8 mouse cellular contexts compared by ENCODE assay signal in the genomic region with DNA sequence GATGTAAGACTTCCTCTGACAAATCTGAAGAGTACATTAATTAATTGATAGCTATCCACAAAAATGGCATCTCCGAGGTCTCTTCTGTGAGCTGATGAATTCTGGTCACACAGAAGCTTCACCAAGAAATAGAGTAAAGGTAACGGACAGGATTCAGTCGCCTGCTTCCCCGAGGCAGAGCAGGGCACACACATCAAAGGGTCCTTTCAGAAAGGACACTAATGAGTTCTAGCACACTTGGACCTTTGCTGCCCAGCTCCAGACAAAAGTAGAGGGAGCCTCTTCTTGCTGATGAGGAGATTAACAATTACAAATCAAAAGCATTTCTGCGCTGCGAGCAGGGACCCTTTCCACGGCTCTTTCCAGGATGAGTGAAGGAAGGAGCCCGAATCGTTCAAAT.
DNase-seq lines count a peak whose midpoint lies in the region; ATAC-seq lines count a peak whose summit lies in the region.

No protein-coding gene starts in this region.

- no peaks in the 10 kb centered on the region for H3K9me3 ChIP-seq in heart, embryonic 11.5 days (replicated peaks; ENCODE audit: control insufficient read depth, low read length)
- no peaks in the 10 kb centered on the region for H3K9me3 ChIP-seq in lung, embryonic 16.5 days (ENCODE audit: control insufficient read depth, low read length)
- no peaks in the 10 kb centered on the region for H3K9me3 ChIP-seq in intestine, embryonic 16.5 days (ENCODE audit: control insufficient read depth, low read length)
- H3K9me3 ChIP-seq in stomach, embryonic 15.5 days = no peaks in the 10 kb centered on the region

- H3K36me3 ChIP-seq in heart, embryonic 11.5 days (ENCODE audit: control insufficient read depth, insufficient read depth, low read length) = no peaks in the 10 kb centered on the region
- H3K36me3 ChIP-seq in lung, embryonic 16.5 days (ENCODE audit: control insufficient read depth, insufficient read depth, low read length) = no peaks in the 10 kb centered on the region
- H3K36me3 ChIP-seq in intestine, embryonic 16.5 days (ENCODE audit: control insufficient read depth, insufficient read depth, low read length) = no peaks in the 10 kb centered on the region
- no peaks in the 10 kb centered on the region for H3K36me3 ChIP-seq in stomach, embryonic 15.5 days

- 0 out of 2 replicates have a peak overlapping the region, but pooled peaks have one; percentile 40 for H3K9ac ChIP-seq in heart, embryonic 11.5 days (ENCODE audit: low read depth, low read length)
- no peak overlapping the region for H3K9ac ChIP-seq in lung, embryonic 16.5 days (ENCODE audit: low read length)
- peak overlapping the region; percentile 16; the same call in 1 of the 2 replicates for H3K9ac ChIP-seq in intestine, embryonic 16.5 days (ENCODE audit: low read depth, low read length)
- no peak overlapping the region for H3K9ac ChIP-seq in stomach, embryonic 15.5 days

- peaks cover 26% of the 10 kb centered on the region for H3K4me1 ChIP-seq in heart, embryonic 11.5 days (ENCODE audit: control insufficient read depth, insufficient read depth, low read length)
- H3K4me1 ChIP-seq in lung, embryonic 16.5 days (replicated peaks; ENCODE audit: control insufficient read depth, insufficient read depth, low read length) = no peaks in the 10 kb centered on the region
- no peaks in the 10 kb centered on the region for H3K4me1 ChIP-seq in intestine, embryonic 16.5 days (ENCODE audit: control insufficient read depth, insufficient read depth, low read length)
- H3K4me1 ChIP-seq in stomach, embryonic 15.5 days = no peaks in the 10 kb centered on the region

- H3K27me3 ChIP-seq in heart, embryonic 11.5 days (ENCODE audit: control insufficient read depth, insufficient read depth, low read length) = no peaks in the 10 kb centered on the region
- H3K27me3 ChIP-seq in lung, embryonic 16.5 days (ENCODE audit: control insufficient read depth, insufficient read depth, low read depth, low read length) = no peaks in the 10 kb centered on the region
- H3K27me3 ChIP-seq in intestine, embryonic 16.5 days (replicated peaks; ENCODE audit: control insufficient read depth, insufficient read depth, low read length) = no peaks in the 10 kb centered on the region
- H3K27me3 ChIP-seq in stomach, embryonic 15.5 days (replicated peaks) = no peaks in the 10 kb centered on the region

- no peak for ATAC-seq in heart, embryonic 11.5 days (replicated peaks; ENCODE audit: insufficient number of reproducible peaks, low FRiP score, low TSS enrichment)
- ATAC-seq in lung, embryonic 16.5 days (ENCODE audit: low read depth) = no peak
- ATAC-seq in intestine, embryonic 16.5 days = no peak
- ATAC-seq in stomach, embryonic 15.5 days (ENCODE audit: insufficient read depth, low FRiP score, low read depth) = no peak

- no peak for DNase-seq in heart, postnatal 4 days
- DNase-seq in lung, postnatal 25 days (ENCODE audit: low spot score) = no peak
- DNase-seq in urinary bladder, postnatal 36 days (ENCODE audit: low spot score in 2 of 2) = no peak
- no peak for DNase-seq in testis, postnatal 14 days (ENCODE audit: low spot score)

- peak overlapping the region; percentile 30 for H3K27ac ChIP-seq in heart, embryonic 11.5 days (ENCODE audit: low read depth, low read length)
- peak overlapping the region; percentile 58 for H3K27ac ChIP-seq in lung, embryonic 16.5 days (ENCODE audit: low read length)
- H3K27ac ChIP-seq in intestine, embryonic 16.5 days (ENCODE audit: low read length) = 0 out of 2 replicates have a peak overlapping the region, but pooled peaks have one; percentile 37
- peak overlapping the region; percentile 21; the same call in 1 of the 2 replicates for H3K27ac ChIP-seq in stomach, embryonic 15.5 days

- H3K4me3 ChIP-seq in heart, embryonic 11.5 days (ENCODE audit: low read depth, low read length) = 0 out of 2 replicates have a peak overlapping the region, but pooled peaks have one; percentile 0
- peak overlapping the region; percentile 28 for H3K4me3 ChIP-seq in lung, embryonic 16.5 days (ENCODE audit: low read length)
- H3K4me3 ChIP-seq in intestine, embryonic 16.5 days (ENCODE audit: low read length) = no peak overlapping the region
- no peak overlapping the region for H3K4me3 ChIP-seq in stomach, embryonic 15.5 days (replicated peaks)

- peak overlapping the region; percentile 15 for H3K4me2 ChIP-seq in heart, embryonic 11.5 days
- peak overlapping the region; percentile 35 for H3K4me2 ChIP-seq in lung, embryonic 16.5 days (ENCODE audit: low read depth, low read length)
- no peak overlapping the region for H3K4me2 ChIP-seq in intestine, embryonic 16.5 days (ENCODE audit: low read depth, low read length)
- H3K4me2 ChIP-seq in stomach, embryonic 15.5 days = no peak overlapping the region

- WGBS in heart, embryonic 11.5 days (ENCODE audit: insufficient replicate concordance) = 44% methylated on average over 9 of the region's 9 CpGs
- 42% methylated on average over 9 of the region's 9 CpGs for WGBS in lung, embryonic 16.5 days
- 66% methylated on average over 9 of the region's 9 CpGs for WGBS in intestine, embryonic 16.5 days
- WGBS in stomach, embryonic 15.5 days = 56% methylated on average over 9 of the region's 9 CpGs

Comparison
In these comparisons a context has a peak if more than half of its experiments do, and no peak if none do; other contexts are left out.
1. H3K4me2 ChIP-seq: peak in heart, embryonic 11.5 days (single experiment) and lung, embryonic 16.5 days (single experiment); none in intestine, embryonic 16.5 days (single experiment) and stomach, embryonic 15.5 days (single experiment).
2. H3K4me3 ChIP-seq: peak in heart, embryonic 11.5 days (single experiment) and lung, embryonic 16.5 days (single experiment); none in intestine, embryonic 16.5 days (single experiment) and stomach, embryonic 15.5 days (single experiment).
3. H3K9ac ChIP-seq: peak in heart, embryonic 11.5 days (single experiment) and intestine, embryonic 16.5 days (single experiment); none in lung, embryonic 16.5 days (single experiment) and stomach, embryonic 15.5 days (single experiment).
4. Peak in every context shown above with its lines, with median percentiles within 50 percentile points of each other: H3K27ac ChIP-seq.